Mouse (Mus musculus) intestine, embryonic 16.5 days (tissue): ENCODE data around the gene Dusp2. TPM values are rescaled to one million over a fixed set of nuclear protein-coding genes. Genes with fewer than 3 reads are reported as not detected.
"Not testable (repeated sequence)": the region's sequence is repeated elsewhere in the genome, so short reads cannot be mapped to it uniquely, and the experiment has no call there.

ENCODE experiments used
- ATAC-seq: fragments of 200-750 bp; cut with Nextera tagmentation; 2 replicates; pipeline ENCODE4 v1.8.0; 2017; ENCODE audit warnings: moderate TSS enrichment, moderate library complexity
- H3K27ac ChIP-seq: fragments of 300-500 bp; sonication (generic); 2 replicates; pipeline ENCODE4 v1.5.1; 2014; ENCODE audit warnings: mild to moderate bottlenecking, low read length
- H3K27me3 ChIP-seq: fragments of 300-500 bp; sonication (generic); replicated peaks from 2 replicates; pipeline ENCODE4 v1.6.1; 2014; ENCODE audit warnings: low read length, control low read depth, mixed read lengths; ENCODE audit not compliant: control insufficient read depth, insufficient read depth
- H3K36me3 ChIP-seq: fragments of 300-500 bp; sonication (generic); 2 replicates; pipeline ENCODE4 v1.6.1; 2014; ENCODE audit warnings: low read length, control low read depth; ENCODE audit not compliant: control insufficient read depth, insufficient read depth
- H3K4me1 ChIP-seq: fragments of 300-500 bp; sonication (generic); 2 replicates; pipeline ENCODE4 v1.6.1; 2014; ENCODE audit warnings: low read length, control low read depth, mixed read lengths; ENCODE audit not compliant: control insufficient read depth, insufficient read depth
- H3K4me2 ChIP-seq: fragments of 300-500 bp; sonication (generic); 2 replicates; pipeline ENCODE4 v1.6.1; 2014; ENCODE audit warnings: low read depth, low read length, control low read depth
- H3K4me3 ChIP-seq: fragments of 300-500 bp; sonication (generic); 2 replicates; pipeline ENCODE4 v1.5.1; 2014; ENCODE audit warnings: mild to moderate bottlenecking, low read length
- H3K9ac ChIP-seq: fragments of 300-500 bp; sonication (generic); 2 replicates; pipeline ENCODE4 v1.6.1; 2014; ENCODE audit warnings: low read depth, low read length
- H3K9me3 ChIP-seq: fragments of 300-500 bp; sonication (generic); 2 replicates; pipeline ENCODE4 v1.6.1; 2016; ENCODE audit warnings: low read length, control low read depth; ENCODE audit not compliant: control insufficient read depth
- WGBS: fragments of 180-500 bp; shearing (Covaris S2); extraction: QIAGEN DNeasy Blood & Tissue Kit; methylation state at CpG from one replicate; pipeline ENCODE4 v1.1.7; 2014; 5-methylcytosine and 5-hydroxymethylcytosine counted together
- polyA plus RNA-seq: library from polyadenylated mRNA; unstranded; fragments of >200 nt; fragmentation: Nextera tagmentation; extraction: Ambion mirVana; gene quantifications from 2 replicates; pipeline ENCODE4 v1.2.1, GENCODE M21; 2015

Gene Dusp2
- 2.1 and 3.5 TPM in 2 replicates for polyA plus RNA-seq

- Histone ChIP-seq H3K4me1 (peaks cover 7% of the 10 kb centered on the region; the same call in 1 of the 2 replicates), H3K4me2 (peak within 1 kb of the TSS; percentile 97), H3K36me3 (no peaks in the 10 kb centered on the region), H3K27me3 (peaks cover 19% of the 10 kb centered on the region), H3K4me3 (peak within 1 kb of the TSS; percentile 57), H3K9me3 (no peaks in the 10 kb centered on the region), H3K9ac (peak within 1 kb of the TSS; percentile 64), H3K27ac (no peak within 1 kb of the TSS)
- ATAC-seq = peak; percentile 85
- under 1% methylated on average over 73 of the region's 76 CpGs for WGBS
Measured at GRCm38 (mm10) chr2:127335767-127336496, at the start of gene Dusp2. Gene Dusp2, plus strand, starts transcription at chr2:127336159.

DNA sequence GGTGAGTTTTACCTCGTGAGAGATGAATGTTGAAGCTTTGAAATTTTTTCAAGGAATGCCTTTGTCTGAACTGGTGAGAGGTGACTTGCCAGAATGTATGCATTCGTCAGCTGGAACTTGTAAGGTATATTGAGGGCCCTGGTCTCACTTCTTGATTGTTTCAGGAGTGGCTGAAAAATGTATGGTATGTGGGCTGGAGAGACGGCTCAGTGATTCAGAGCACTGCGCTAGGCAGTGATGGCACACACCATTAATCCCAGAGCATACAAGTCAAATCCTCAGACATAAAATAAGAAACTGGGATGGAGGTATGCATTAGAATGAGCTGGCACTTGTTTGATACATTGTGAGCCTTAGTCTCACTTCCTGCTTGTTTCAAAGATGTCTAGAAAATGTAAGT, 43.7 kb upstream of the Dusp2 start:
- WGBS = 68% methylated on average over 4 of the region's 4 CpGs
- no peak for ATAC-seq
- H3K9me3 ChIP-seq = no peaks in the 10 kb centered on the region
- no peaks in the 10 kb centered on the region for H3K27me3 ChIP-seq
- no peak overlapping the region for H3K9ac ChIP-seq
- no peaks in the 10 kb centered on the region for H3K4me1 ChIP-seq
- no peak overlapping the region for H3K27ac ChIP-seq
- peaks cover 15% of the 10 kb centered on the region for H3K36me3 ChIP-seq
- no peak overlapping the region for H3K4me3 ChIP-seq
- no peak overlapping the region for H3K4me2 ChIP-seq

- Histone ChIP-seq H3K4me2 (no peak overlapping the region), H3K9me3 (no peaks in the 10 kb centered on the region), H3K9ac (no peak overlapping the region), H3K27ac (no peak overlapping the region), H3K36me3 (peaks cover 10% of the 10 kb centered on the region; the same call in 1 of the 2 replicates), H3K4me3 (no peak overlapping the region), H3K4me1 (no peaks in the 10 kb centered on the region), H3K27me3 (no peaks in the 10 kb centered on the region)
- no peak for ATAC-seq
- WGBS = 95% methylated on average over 7 of the region's 7 CpGs
Measured at GRCm38 (mm10) chr2:127297001-127297805, 38.8 kb upstream of the Dusp2 start.

DNA sequence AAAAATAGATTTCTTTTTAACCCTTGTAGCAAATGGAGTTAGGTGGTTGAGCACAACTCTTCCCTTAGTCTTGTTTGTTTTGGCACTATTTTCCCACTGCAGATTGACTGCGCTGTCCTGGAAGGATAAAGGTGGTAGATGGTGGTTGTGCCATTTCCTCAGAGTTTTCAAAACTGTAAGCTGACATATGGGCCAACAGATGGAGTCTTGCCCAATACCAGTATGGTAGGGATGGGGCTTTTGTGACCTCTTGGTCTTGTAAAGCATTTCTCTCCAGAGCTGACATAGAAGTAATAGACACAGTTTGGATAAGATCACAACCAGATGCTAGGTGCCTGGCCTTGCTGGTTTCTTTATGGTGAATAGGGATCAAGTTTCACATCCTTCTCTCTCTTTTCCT, 37.9 kb upstream of the Dusp2 start:
- no peaks in the 10 kb centered on the region for H3K4me1 ChIP-seq
- no peak overlapping the region for H3K9ac ChIP-seq
- WGBS = 97% methylated on average over 1 of the region's 1 CpGs
- H3K27me3 ChIP-seq = no peaks in the 10 kb centered on the region
- H3K9me3 ChIP-seq = no peaks in the 10 kb centered on the region
- H3K4me2 ChIP-seq = no peak overlapping the region
- no peak overlapping the region for H3K27ac ChIP-seq
- no peak for ATAC-seq
- H3K36me3 ChIP-seq = peaks cover 10% of the 10 kb centered on the region; the same call in 1 of the 2 replicates
- H3K4me3 ChIP-seq = no peak overlapping the region

DNA sequence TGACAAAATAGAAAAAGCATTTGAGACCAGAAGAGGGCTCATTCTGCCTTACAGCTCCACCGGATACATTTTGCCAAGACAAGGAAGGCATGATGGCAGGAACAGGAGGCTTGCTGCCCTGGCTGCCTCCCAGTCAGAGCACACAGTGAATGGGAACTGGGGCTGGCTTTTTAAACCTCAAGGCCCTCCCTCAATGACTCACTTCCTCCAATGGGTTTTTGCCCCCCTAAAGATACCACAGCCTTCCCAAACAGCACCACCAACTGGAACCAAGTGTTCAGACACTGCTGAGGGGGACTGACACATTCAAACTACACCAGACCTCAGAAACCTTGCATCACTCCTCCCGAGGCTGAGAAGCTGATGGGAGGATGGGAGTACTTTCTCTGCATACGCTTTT, 35.3 kb upstream of the Dusp2 start:
- Histone ChIP-seq H3K36me3 (peaks cover 10% of the 10 kb centered on the region; the same call in 1 of the 2 replicates), H3K4me3 (no peak overlapping the region), H3K9me3 (no peaks in the 10 kb centered on the region), H3K4me2 (no peak overlapping the region), H3K27ac (no peak overlapping the region), H3K9ac (no peak overlapping the region), H3K4me1 (no peaks in the 10 kb centered on the region), H3K27me3 (no peaks in the 10 kb centered on the region)
- 79% methylated on average over 3 of the region's 3 CpGs for WGBS
- ATAC-seq = no peak

DNA sequence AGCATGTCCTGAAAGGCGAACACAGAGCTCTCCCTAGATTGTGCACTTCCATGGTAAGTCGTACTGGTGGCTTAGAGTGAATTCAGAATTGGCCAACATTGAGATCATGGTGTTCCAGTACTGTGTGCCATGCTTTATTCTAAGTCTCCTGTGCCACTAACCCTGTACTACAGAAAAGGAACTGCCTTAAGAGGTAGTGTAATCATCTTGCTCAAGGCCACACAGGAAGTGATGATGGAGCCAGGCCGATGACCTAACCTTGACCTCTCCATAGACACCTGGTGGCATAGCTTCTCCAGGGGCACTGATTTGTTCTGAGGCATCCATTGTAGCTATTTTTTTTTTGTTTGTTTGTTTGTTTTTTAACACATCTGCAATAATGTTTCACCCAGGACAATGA, 34.1 kb upstream of the Dusp2 start:
- WGBS = 92% methylated on average over 3 of the region's 3 CpGs
- Histone ChIP-seq H3K9ac (no peak overlapping the region), H3K4me1 (no peaks in the 10 kb centered on the region), H3K4me2 (no peak overlapping the region), H3K27me3 (no peaks in the 10 kb centered on the region), H3K36me3 (peaks cover 9% of the 10 kb centered on the region; the same call in 1 of the 2 replicates), H3K27ac (no peak overlapping the region), H3K9me3 (no peaks in the 10 kb centered on the region), H3K4me3 (no peak overlapping the region)
- no peak for ATAC-seq

DNA sequence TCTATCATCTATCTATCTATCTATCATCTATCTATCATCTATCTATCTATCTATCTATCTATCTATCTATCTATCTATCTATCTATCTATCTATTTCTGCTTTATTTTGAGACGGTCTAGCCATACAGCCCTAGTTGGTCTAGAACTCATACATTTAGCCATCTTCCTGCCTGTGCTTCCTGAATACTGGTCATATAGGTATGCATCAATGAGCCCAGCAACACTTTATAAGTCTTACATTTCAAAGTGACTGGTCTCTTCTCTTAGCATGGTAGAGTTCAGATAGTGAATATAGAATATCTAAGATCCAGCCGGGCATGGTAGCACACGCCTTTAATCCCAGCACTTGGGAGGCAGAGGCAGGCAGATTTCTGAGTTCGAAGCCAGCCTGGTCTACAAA, 31.8 kb upstream of the Dusp2 start:
- not testable (repeated sequence) for H3K4me3 ChIP-seq, ATAC-seq, H3K27me3 ChIP-seq, H3K27ac ChIP-seq, H3K9ac ChIP-seq, H3K4me1 ChIP-seq, H3K9me3 ChIP-seq, H3K4me2 ChIP-seq, H3K36me3 ChIP-seq
- 94% methylated on average over 4 of the region's 4 CpGs for WGBS

GRCm38 (mm10) chr2:127304609-127305210, 31.2 kb upstream of the Dusp2 start:
- 88% methylated on average over 3 of the region's 3 CpGs for WGBS
- no peak overlapping the region for H3K4me3 ChIP-seq
- H3K9me3 ChIP-seq = no peaks in the 10 kb centered on the region
- no peak for ATAC-seq
- H3K36me3 ChIP-seq = no peaks in the 10 kb centered on the region
- H3K9ac ChIP-seq = no peak overlapping the region
- H3K4me1 ChIP-seq = no peaks in the 10 kb centered on the region
- no peaks in the 10 kb centered on the region for H3K27me3 ChIP-seq
- H3K27ac ChIP-seq = no peak overlapping the region
- H3K4me2 ChIP-seq = no peak overlapping the region

DNA sequence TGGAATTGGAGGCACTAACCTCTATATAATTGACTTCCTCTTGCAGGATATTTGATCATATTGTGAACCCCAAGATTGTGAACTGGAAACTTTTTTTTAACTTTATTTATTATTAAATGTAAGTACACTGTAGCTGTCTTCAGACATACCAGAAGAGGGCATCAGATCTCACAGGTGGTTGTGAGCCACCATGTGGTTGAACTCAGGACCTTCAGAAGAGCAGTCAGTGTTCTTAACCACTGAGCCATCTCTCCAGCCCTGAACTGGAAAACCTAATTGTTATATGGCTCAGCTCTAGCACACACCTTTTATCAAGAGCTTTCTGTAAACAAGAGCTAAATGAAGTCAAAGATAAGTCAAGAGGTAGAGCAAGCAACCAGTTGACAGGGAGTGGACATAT, 29.8 kb upstream of the Dusp2 start:
- Histone ChIP-seq H3K27me3 (no peaks in the 10 kb centered on the region), H3K27ac (no peak overlapping the region), H3K9ac (no peak overlapping the region), H3K4me1 (no peaks in the 10 kb centered on the region), H3K36me3 (no peaks in the 10 kb centered on the region), H3K9me3 (no peaks in the 10 kb centered on the region), H3K4me3 (no peak overlapping the region), H3K4me2 (no peak overlapping the region)
- no peak for ATAC-seq
